Mouse (Mus musculus): ENCODE measurements around the gene Mcm10.

DNA sequence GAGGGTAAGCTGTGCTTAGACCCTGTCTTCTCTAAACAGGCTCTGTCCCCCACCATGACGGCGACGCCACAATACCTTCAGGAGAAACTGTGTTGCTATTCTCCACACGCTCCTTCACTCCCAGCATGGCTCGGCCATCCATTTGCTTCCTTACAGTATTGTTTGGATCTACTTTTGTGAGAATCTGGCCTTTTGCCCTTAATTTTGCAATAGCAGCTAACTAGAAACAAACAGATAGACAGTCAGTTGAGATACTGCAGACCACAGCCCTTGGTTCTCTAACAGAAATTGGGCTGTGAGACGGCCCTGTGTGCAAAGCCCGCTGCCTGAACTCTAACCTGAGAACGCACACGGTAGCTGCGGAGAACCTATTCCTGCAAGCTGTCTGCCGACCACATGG is 16.9 kb downstream of the Mcm10 start:
- TF ChIP-seq CTCF (IDR thresholded peaks at IDR 0.05) (no peak), EP300 (IDR thresholded peaks at IDR 0.05) (no peak)

Measured in lung, postnatal 0 days (tissue).